Mouse (Mus musculus) retina, postnatal 7 days (tissue): ENCODE measurements at regions not wholly inside any gene's neighbourhood (a gene's known extent, or its start where the extent isn't known, plus 50 kb on each side); places are given as distances from the start of the nearest gene placed in this dataset.

Source experiments
- DNase-seq: peaks from one replicate; pipeline ENCODE4 v3.0.0-alpha.2; 2012; ENCODE audit warnings: low read depth, low spot score

GRCm38 (mm10) chr10:117896911-117897643, 51.2 kb upstream of the Rap1b start:
- DNase-seq: no peak

DNA sequence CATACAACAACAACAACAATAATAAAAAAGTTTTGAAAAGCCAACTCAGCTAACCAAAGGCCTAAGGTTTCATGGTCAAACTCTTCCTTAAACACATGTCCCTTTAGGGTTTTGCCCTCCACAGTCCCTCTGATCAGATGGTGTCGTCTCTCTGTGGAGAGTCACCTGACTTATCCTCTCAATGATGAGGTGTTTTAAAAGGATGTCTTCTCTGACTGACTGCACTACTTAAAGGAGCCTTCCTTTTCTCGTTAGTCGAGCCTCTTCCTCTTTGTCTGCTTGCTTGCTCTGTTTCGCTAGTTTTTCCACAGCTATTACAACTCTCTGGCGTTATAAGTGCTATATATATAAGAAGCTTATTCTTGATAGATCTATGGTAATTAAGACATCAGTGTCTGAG, 51.9 kb upstream of the Rap1b start:
- no peak for DNase-seq

GRCm38 (mm10) chr10:117898391-117898790, 52.6 kb upstream of the Rap1b start:
- no peak for DNase-seq

DNA sequence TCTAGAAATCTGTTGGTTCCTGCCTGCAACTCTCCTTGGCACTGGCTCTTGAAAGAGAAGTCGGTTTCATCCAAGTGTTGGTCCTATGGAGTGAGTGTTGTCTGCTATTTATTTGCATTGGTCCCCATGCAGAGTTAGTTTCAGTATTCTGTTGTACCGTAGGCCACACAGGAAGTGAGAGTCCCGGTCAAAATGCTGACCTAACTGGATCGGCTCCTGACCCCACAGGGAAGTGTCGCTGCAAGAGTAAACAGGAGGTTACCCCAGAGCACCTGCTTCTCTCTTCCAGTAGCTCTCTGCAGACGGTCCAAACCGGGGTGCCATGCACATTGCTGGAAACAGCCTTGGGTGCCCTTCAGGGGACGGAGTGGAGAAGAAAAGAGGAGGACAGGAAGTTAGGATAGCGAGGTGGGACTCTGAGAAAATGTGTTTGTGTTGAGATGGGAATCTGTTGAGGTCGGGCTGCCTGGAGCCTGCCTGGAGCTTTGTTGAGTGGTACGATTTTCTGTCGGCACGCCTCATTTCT, 53.6 kb upstream of the Rap1b start:
- DNase-seq: no peak

GRCm38 (mm10) chr10:117905666-117906266, 59.9 kb upstream of the Rap1b start:
- no peak for DNase-seq

- DNase-seq: no peak
Observed at GRCm38 (mm10) chr10:117906267-117906811, 60.5 kb upstream of the Rap1b start.

GRCm38 (mm10) chr10:117908079-117908675, 62.3 kb upstream of the Rap1b start:
- DNase-seq: peak; percentile 36

DNA sequence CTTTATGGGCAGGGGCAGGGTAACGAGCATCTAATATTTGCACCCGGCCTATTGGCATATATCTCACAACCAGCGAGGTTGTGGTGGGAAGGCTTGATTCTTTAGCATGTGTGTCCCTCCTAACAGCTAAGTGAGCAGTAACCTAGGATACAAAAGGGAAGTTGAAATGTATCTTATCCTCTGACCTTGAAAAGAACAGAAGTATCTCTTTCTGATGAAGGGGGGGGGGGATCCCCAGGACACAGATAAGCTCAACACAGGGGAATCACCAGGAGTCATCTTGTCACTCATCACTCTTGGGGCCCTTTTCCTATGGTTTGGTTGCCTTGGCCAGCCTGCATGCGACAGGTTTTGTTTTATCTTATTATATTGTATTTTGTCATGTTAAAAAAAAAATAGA, 63.3 kb upstream of the Rap1b start:
- no peak for DNase-seq

GRCm38 (mm10) chr10:117909811-117910239, 64.0 kb upstream of the Rap1b start:
- no peak for DNase-seq

GRCm38 (mm10) chr10:117910426-117910825, 64.6 kb upstream of the Rap1b start:
- no peak for DNase-seq

- no peak for DNase-seq
Observed at GRCm38 (mm10) chr10:117915011-117915735, 69.3 kb upstream of the Rap1b start.

DNA sequence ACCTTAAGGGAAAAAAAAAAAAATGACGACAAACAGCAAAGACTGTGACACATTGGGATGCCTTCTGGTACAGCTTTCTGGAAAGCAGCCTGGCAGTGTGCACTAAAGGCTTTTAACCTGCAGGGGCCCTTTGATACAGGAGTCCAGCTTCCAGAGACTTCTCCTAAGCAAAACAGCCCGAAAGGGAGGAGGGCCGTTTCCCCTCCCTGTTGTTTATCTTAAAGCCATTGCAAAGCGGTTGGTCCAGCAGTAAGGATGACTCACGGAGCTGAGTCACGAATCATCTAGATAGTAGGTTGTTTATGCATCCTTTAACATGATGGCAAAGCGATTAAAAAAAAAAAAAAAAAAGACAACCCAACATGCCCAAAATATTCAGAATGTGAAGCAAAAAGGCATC, 70.4 kb upstream of the Rap1b start:
- DNase-seq: no peak

GRCm38 (mm10) chr10:117917870-117918269, 72.0 kb upstream of the Rap1b start:
- no peak for DNase-seq

- DNase-seq: no peak
Observed at GRCm38 (mm10) chr10:117918616-117919015, 72.8 kb upstream of the Rap1b start.

DNA sequence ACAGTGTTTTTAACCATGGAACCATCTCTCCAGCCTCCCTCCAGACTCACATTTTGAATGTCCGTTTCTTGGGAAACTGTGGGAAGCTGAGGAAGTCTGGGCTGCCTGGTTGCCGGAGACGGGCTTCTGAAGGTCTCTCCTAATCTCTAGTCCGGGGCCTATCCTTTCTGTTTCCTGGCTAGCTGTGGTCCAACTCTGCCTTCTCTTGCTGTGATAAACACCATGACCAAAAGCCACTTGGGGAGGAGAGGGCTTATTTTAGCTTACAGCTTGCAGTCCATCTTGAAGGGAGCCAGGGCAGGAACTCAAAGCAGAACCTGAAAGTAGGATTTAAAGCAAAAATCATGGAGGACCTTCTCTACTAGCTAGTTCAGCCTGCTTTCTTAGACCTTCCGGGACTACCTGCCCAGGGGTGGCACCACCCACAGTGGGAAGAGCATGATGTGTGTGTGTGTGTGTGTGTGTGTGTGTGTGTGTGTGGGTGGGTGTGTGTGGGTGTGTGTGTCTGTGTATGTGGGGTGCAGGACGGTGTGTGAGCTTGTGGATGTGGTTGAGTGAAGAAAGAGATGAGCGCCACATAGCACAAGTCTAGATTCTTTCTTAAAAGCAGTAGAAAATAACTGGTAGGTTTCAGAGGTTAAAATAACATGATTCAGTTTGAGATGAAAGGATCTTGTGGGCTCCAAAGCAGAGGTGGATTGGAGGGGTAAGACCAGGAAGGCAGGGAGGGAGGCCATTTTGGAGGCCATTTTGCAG, 73.5 kb upstream of the Rap1b start:
- DNase-seq: no peak

DNA sequence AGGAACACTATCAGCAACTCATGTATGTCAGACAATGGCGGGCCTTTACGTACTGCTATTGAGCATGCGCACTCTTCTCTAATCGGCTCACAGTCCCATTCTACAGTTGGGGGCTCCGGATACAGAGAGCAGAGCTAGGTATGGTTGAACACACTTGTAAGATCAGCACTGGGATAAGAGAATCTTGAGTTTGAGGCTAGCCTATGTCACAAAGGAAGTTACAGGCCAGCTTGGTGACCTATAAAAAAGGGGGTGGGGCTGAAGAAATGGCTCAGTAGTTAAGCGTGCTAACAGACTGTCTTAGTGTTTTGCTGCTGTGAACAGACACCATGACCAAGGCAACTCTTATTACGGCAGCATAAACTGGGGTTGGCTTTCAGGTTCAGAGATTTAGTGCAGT, 79.4 kb upstream of the Rap1b start:
- DNase-seq: no peak

- no peak for DNase-seq
Observed at GRCm38 (mm10) chr10:117925611-117926555, 80.0 kb upstream of the Rap1b start.

DNA sequence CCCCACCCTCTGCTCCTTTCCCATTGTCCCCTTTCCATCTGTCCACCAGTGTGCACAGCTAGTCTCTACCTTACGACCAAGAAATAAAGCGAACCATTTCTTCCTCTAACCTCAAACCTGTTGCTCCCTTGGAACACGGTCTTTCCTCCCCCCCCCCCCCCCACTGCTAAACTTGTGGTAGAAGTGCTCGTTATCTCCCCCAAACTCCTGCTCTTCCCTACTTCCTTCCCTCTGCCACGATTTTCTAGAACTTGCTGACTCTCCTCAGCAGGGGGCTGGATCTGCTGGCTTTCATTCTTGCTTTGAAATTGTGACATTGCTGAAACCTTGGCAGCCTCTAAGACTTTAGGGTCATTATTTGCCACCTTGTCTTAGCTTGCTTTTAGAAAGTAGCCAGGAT, 83.2 kb upstream of the Rap1b start:
- DNase-seq: no peak

DNA sequence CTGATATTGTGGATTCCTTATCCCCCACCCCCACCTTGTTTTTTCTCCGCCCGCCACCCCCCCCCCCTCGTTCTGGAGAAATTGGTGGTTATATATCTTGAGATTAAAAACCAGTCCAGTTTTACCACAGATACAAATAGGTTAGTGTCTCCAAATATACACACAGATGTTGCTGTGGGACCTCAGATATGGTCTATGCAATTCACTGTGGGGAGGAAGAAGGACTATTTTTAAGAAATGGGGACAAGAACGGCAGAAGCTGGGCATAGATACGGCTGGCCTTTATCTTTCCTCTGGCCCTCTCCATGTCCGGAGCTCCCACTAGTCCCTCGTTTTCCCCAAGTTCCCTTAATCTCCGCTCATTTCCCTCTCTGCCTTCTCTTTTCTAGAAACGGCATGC, 89.0 kb upstream of the Rap1b start:
- DNase-seq: no peak

GRCm38 (mm10) chr10:117938717-117939116, 92.9 kb upstream of the Rap1b start:
- DNase-seq: no peak
